Mouse (Mus musculus) erythroblast, embryonic 14.5 days (primary cell): ENCODE measurements around the gene Sh3kbp1.

Experiments used
- GATA1 ChIP-seq: IDR thresholded peaks from 2 replicates; pipeline ENCODE4 v1.6.1; 2012; ENCODE audit warnings: low read length, inconsistent platforms, mixed read lengths
- TAL1 ChIP-seq: IDR thresholded peaks from 3 replicates; pipeline ENCODE4 v1.6.1; 2012; ENCODE audit warnings: low read length, inconsistent platforms, mixed read lengths

- TF ChIP-seq GATA1, result no peak
- TF ChIP-seq TAL1, result no peak
These were observed 51.3 kb downstream of the Sh3kbp1 start for GRCm38 (mm10) chrX:159678320-159678835.
